ENCODE assay signal across 8 mouse cellular contexts in the genomic region with DNA sequence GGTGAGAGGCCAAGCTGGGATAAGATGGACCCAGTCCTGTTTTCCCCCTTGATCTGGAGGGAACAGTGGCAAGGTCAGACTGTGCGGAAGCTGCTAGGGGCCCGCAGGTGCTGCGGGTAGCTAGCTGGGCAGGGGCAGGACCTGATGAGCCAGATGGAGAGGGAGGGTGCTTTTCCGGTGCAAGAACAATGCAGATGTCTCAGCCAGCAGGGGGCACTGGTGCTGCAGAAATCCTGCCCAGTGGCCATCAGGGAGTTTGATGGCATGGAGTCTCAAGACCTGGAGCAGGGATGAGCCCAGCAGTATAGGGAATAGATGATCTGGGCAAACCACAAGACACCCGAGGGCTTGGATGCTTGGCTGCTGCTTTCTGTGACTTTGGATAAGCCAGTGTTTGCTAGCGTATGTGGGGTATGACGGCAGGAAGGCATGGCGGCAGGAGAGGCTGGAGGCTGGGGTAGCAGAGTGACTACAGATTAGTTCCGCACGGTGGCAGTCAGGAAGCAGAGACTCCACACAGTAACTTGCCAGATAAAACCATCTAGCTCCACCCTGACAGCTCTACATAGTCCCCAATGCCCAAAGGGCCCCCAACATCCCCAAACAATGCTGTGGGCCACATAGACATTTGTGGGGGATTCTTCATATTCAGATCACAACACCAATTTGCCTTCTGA. TPM values are rescaled to one million over a fixed set of nuclear protein-coding genes. Genes with fewer than 3 reads are reported as not detected.
DNase-seq lines count a peak whose midpoint lies in the region; ATAC-seq and TF ChIP-seq lines count a peak whose summit lies in the region.

No protein-coding gene starts in this region.

- in situ Hi-C loops in CH12.LX (cut with MboI; ENCODE audit: low pct_ligation_motif_present, low pct_unique_long_range_greater_than_20kb, low sequenced_read_pairs), result no loop called here
- in situ Hi-C loops in Patski (cut with MboI; ENCODE audit: low pct_unique_long_range_greater_than_20kb), result no loop called here

- H3K27me3 ChIP-seq in CH12.LX (replicated peaks) (peaks cover 51% of the 10 kb centered on the region), Patski (no peaks in the 10 kb centered on the region)

- no peak overlapping the region for H3K4me3 ChIP-seq in CH12.LX (replicated peaks in 1 of 3; ENCODE audit: low read depth in 2 of 3, low read length in 2 of 3, poor library complexity in 1 of 3)
- H3K4me3 ChIP-seq in layer of hippocampus, adult 2 months, result no peak overlapping the region

- H3K4me2 ChIP-seq in CH12.LX (ENCODE audit: insufficient read depth, low read depth, poor library complexity, severe bottlenecking), result no peak overlapping the region

- H3K9ac ChIP-seq in CH12.LX (ENCODE audit: insufficient read depth, low read depth), result no peak overlapping the region

- TF ChIP-seq RAD21 in CH12.LX (IDR thresholded peaks at IDR 0.05; ENCODE audit: low read depth, low read length), result peak; percentile 59

- no peak for ATAC-seq in Patski
- peak; percentile 24; the same call in 1 of the 2 replicates for ATAC-seq in megakaryocyte, adult 5-6 weeks (ENCODE audit: poor library complexity, severe bottlenecking)

- TF ChIP-seq CTCF in CH12.LX (conservative IDR thresholded peaks at IDR 0.05 in 1 of 2, IDR thresholded peaks at IDR 0.05 in 1 of 2; ENCODE audit: low read depth in 2 of 2, low read length in 2 of 2), result peak; percentile 37 to 69; a peak in 2 of 4 replicates
- TF ChIP-seq CTCF in Patski (IDR thresholded peaks at IDR 0.05), result peak; percentile 52
- TF ChIP-seq CTCF in layer of hippocampus, adult 2 months (conservative IDR thresholded peaks at IDR 0.05), result peak; percentile 84

- TF ChIP-seq EP300 in CH12.LX (IDR thresholded peaks at IDR 0.05; ENCODE audit: low read length), result no peak

- H3K79me2 ChIP-seq in CH12.LX (replicated peaks; ENCODE audit: control insufficient read depth, extremely low read depth, insufficient read depth, poor library complexity, severe bottlenecking), result no peaks in the 10 kb centered on the region

- peaks cover 0 to 5% of the 10 kb centered on the region in 2 experiments; a peak in 2 of 4 replicates for H3K4me1 ChIP-seq in CH12.LX (ENCODE audit: control insufficient read depth in 1 of 2, insufficient read depth in 2 of 2)

- DNase-seq in CH12.LX (ENCODE audit: extremely low read depth) (peak; percentile 46), Patski (ENCODE audit: low read depth, low spot score) (no peak)
- peak; percentile 63 to 70 for DNase-seq in cerebellum, postnatal 4 days (ENCODE audit: low spot score in 2 of 2)
- peak; percentile 23 to 45 for DNase-seq in gastrocnemius, adult 8-10 months (ENCODE audit: low spot score in 2 of 2)
- DNase-seq in layer of hippocampus, adult 2 months (ENCODE audit: low spot score in 2 of 2), result peak; percentile 62 to 78
- peak; percentile 41 for DNase-seq in right cerebral cortex, postnatal 25 days
- no peak for DNase-seq in ovary, postnatal 14 days (ENCODE audit: low spot score)

- POLR2A ChIA-PET in Patski (lab: Charles Lee), result no interaction called here

- dilution Hi-C loops in CH12.LX (cut with MboI; ENCODE audit: extremely low pct_ligation_motif_present, extremely low pct_unique_long_range_greater_than_20kb, low sequenced_read_pairs), result no loop called here

- no peak for TF ChIP-seq POLR2A in CH12.LX (IDR thresholded peaks at IDR 0.05; ENCODE audit: low read depth, low read length)

- no peaks in the 10 kb centered on the region for H3K36me3 ChIP-seq in CH12.LX (replicated peaks in 1 of 2; ENCODE audit: control insufficient read depth in 1 of 2, insufficient read depth in 1 of 2, low read length in 1 of 2)

- H3K9me3 ChIP-seq in CH12.LX (replicated peaks; ENCODE audit: low read length), result no peaks in the 10 kb centered on the region

- no peak overlapping the region for H3K27ac ChIP-seq in CH12.LX (ENCODE audit: insufficient read depth, low read depth)
- H3K27ac ChIP-seq in layer of hippocampus, adult 2 months, result no peak overlapping the region

- CTCF ChIA-PET in Patski (lab: Charles Lee), result no interaction called here

TF ChIP-seq in CH12.LX, 34 proteins besides CTCF, POLR2A, EP300 and RAD21:
- no peak for TF ChIP-seq NRF1 (IDR thresholded peaks at IDR 0.05; ENCODE audit: low read depth, low read length)
- peak; percentile 55 for TF ChIP-seq SMC3 (IDR thresholded peaks at IDR 0.05; ENCODE audit: low read depth, low read length)

RNA-seq across cellular contexts. Expression of gene Edn2, which starts 55.0 kb away (rescaled TPM):
- total RNA-seq in CH12.LX (2012; rRNA removed), result not detected in 2 replicates
- not detected in 2 replicates for total RNA-seq in CH12.LX (2014; rRNA removed)
- not detected in 2 replicates for polyA plus RNA-seq in CH12.LX (2012; ENCODE audit: insufficient read length, low read depth)
- polyA plus RNA-seq in Patski (2021), result not detected
- not detected for total RNA-seq in gastrocnemius, adult 8-10 months (2022)
- total RNA-seq in layer of hippocampus, adult 2 months (2021), result not detected
- not detected in 2 replicates for total RNA-seq in megakaryocyte, adult 5-6 weeks (2015)
- total RNA-seq in megakaryocyte, adult 5-6 weeks (2017), result not detected in 2 replicates

Comparison
In these comparisons a context has a peak if more than half of its experiments do, and no peak if none do; other contexts are left out.
1. DNase-seq: peak in CH12.LX (single experiment), cerebellum, postnatal 4 days (2 of 2), gastrocnemius, adult 8-10 months (2 of 2), layer of hippocampus, adult 2 months (2 of 2) and right cerebral cortex, postnatal 25 days (single experiment); none in Patski (single experiment) and ovary, postnatal 14 days (single experiment).
2. Peak in every context shown above with its lines, with median percentiles within 50 percentile points of each other: CTCF ChIP-seq.